Mouse (Mus musculus) kidney, adult 2 months (tissue): ENCODE measurements around the gene Ncor2.

Source experiments
- CTCF ChIP-seq: fragments of 200-500 bp; conservative IDR thresholded peaks from 2 replicates; pipeline ENCODE4 v1.5.1; 2011; ENCODE audit warnings: low read depth, mild to moderate bottlenecking, control low read depth, low read length, moderate library complexity, mixed read lengths; ENCODE audit not compliant: insufficient read depth, insufficient read length
- POLR2A ChIP-seq: fragments of 200-500 bp; IDR thresholded peaks from one replicate; pipeline ENCODE4 v1.6.1; 2011; ENCODE audit warnings: low read depth, low read length, control low read depth

GRCm38 (mm10) chr5:125148173-125148572 lies 30.8 kb downstream of the Ncor2 start:
- TF ChIP-seq CTCF: no peak
- no peak for TF ChIP-seq POLR2A
